Mouse (Mus musculus) lung, postnatal 14 days (tissue): ENCODE results near the gene Tvp23a.
A peak's percentile ranks its signal among the peaks of the same experiment; 100 is the strongest.

ENCODE experiments used
- DNase-seq: peaks from one replicate; pipeline ENCODE4 v3.0.0; 2021

The Tvp23a gene

DNA sequence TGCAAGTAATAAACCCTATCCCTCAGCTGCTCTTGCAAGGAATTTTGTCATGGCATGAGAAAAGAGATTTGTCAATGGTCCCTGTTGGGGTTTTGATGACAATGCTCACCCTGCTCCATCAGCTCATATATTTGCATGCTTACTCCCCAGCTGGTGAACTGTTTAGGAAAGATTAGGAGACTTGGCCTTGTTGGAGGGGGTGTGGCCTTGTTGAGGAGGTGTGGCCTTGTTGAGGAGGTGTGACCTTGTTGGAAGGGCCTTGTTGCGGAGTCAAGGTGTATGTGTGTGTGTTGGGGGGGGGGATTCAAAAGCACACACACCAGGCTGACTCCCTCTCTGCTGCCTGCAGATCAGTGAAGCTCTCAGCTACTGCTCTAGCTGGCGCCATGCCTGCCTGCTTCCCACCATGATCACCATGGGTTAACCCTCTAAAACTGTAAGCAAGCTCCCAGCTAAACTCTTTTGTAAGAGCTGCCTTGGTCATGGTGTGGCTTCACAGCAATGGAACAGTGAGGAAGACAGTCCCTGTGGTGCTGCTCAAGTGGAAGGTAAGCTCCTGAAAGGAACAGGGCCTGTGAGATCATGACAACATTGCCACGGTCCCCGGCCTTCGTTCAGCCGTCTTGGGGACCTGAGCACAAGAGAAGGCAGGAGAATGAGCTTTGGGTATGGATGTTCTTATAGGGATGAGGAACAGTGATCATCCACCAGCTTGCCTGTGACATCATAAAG is 58.4 kb downstream of the Tvp23a start:
- DNase-seq, result no peak

DNA sequence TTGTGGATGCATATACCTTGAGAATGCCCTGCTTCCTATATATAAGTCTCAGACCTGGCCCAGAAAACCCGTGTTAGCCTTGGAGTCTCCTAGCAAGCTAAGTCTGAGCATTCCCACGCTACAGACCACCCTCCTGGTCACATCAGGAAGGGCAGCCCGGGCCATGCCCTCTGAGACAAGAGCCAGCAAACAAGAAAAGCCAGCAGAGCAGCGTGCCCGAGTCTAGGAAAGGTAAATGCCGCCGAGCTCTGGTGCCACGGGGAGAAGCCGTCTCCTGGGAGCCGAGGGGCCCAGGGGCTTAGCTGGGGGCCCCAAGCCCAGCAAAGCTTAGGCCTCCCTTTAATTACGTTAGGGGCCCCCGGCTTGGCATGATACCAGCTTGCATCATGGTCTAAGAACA is 61.9 kb downstream of the Tvp23a start:
- DNase-seq, result no peak

DNA sequence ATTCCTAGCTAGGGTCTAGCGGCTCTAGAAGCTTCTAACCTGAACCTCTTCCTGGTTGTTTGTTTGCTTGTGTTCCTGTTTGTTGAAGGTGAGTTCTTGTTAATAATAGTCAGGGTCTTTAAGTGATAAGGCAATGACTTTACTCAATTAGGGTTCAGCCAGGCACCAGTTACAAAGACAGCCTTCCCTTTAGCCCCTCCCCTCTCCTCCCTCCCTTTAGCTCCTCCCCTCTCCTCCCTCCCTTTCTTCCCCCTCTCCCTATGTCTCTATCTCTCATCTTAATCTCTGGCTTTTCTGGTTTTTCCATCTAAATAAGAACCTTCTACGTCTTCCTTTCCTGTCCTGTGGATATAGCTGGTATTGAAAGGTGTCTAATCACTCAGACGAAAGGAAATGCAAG is 62.6 kb downstream of the Tvp23a start:
- DNase-seq, result no peak

DNA sequence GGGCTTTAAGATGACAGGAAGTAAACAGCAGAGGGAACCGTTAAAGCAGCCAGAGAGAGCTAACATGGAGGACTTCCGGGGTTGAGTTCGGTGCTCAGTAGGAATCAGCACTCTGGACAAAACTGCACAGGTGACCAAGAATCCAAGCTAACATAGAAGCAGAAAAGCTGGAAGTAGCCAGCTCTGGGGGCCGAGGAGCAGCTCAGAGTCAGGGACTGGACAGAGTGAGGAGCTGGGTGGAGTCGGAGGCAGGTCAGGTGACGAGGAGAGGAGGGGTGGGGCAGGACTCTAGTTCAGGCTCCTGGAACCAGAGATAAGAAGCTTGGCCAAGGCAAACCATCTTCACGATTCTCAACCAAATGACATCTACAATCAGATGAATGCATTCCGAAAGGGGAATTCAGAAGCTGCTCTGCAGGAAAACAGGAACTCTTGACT is 63.1 kb downstream of the Tvp23a start:
- peak; percentile 45 for DNase-seq

DNA sequence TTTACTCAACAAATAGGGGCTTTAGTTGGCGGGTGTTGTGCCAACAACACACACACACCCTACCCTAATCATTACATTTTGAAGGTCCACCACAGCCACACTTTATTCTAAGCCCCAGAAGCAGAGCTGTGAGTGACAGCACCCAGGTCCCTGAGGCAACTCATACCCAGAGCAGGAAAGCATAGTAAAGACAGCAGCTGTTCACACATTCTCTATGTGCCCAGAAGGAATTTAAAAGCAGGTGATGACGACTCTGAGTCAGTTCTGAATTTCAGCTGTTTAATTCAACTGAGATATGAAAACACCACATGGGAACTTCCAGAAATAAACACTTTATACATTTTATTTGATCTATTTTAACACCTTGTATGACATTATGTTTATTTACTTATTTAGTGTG is 67.6 kb downstream of the Tvp23a start:
- DNase-seq, result no peak

DNA sequence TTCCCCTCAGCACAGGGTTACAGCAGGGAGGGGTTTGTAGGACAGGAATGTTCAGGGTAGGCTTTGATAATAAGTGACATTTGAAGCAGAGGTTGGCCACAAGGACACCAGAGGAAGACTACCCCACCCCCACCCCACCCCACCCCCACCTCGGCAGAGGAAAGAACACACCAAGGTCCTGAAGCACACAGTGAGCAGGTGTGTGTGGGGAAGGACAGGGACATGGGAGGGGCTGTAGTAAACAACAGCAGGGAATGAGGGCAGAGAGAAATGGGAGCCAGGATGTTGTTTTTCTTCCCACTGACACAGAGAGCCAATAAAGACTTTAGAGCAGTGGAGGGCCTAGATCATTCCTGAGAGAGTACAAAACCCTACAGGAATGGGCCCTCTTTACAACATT is 69.9 kb downstream of the Tvp23a start:
- DNase-seq, result no peak

DNA sequence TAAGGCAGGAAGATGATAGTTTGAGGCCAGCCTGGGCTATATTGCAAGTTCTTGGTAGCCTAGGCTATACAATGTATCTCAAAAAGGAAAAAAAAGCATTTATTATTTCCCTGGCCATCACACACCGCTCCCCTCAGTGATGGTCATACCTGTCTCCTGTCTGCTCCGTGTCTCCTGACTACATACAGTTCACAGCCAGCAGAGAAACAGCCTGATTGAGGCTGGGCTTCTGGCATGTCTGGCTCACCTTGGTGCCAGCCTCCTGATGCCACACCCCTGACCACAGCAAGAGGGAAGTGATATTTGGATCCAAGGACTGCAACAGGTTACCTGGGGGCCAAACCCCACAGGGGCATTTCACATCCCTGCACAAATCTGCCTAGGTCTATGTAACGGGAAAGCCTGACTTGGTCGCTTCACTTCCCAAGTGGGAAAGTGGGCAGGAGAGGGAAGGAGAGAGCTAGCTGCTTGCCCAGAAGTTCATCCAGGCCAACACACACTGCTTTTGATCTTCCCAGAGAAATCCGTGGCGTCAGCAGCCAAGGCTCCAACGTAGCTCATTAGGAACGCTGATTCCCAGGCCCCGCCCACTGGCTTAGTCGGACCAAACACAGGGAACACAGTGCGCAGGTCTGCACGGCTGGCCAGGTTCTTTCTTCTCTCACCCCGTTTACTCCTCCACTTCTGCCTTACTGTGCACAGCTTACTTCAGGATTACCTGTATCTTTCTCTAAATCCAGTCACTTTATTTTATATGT is 72.7 kb downstream of the Tvp23a start:
- peak; percentile 62 for DNase-seq

DNA sequence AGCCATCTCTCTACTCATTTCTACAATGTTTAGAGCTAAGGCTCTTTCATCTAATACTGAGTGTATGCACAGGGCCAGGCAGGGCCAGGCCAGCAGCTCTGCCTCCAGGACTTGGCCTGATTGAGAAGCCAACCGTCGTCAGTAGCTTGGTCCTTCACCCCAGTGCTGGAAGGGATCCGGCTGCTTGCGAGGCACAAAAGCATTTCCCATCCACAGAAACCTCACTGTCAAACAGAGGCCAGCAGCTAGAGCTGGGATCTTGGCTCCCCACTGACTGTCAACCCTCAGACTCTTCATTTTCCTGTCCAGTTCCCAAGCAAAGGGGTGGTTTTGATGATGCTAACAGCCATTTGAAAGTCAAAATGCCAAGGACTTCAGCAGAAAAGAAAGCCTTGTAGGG is 74.8 kb downstream of the Tvp23a start:
- DNase-seq, result no peak
